Mouse (Mus musculus) spleen, postnatal 0 days (tissue): ENCODE measurements around the gene Trim63. TPM values are rescaled to one million over a fixed set of nuclear protein-coding genes. Genes with fewer than 3 reads are reported as not detected.

Experiments
- polyA plus RNA-seq: library from polyadenylated mRNA; unstranded; fragments of >200 nt; fragmentation: Nextera tagmentation; extraction: Ambion mirVana; gene quantifications from 2 replicates; pipeline ENCODE4 v1.2.1, GENCODE M21; 2015

The Trim63 gene
- polyA plus RNA-seq, result 0.41 and 0.76 TPM in 2 replicates

GRCm38 (mm10) chr4:134314876-134315275 lies at the start of gene Trim63:
Gene Trim63, plus strand, starts transcription at chr4:134315120.

GRCm38 (mm10) chr4:134287575-134288025 lies 27.3 kb upstream of the Trim63 start, which contains the start of gene Pdik1l:
Gene Pdik1l, minus strand, starts transcription at chr4:134287895.

GRCm38 (mm10) chr4:134343071-134344031 lies 28.4 kb downstream of the Trim63 start, which contains the start of gene Slc30a2:
Gene Slc30a2, plus strand, starts transcription at chr4:134343181.

Other genes with a start within 250 kb of the Trim63 start
- 274 and 378 TPM in 2 replicates for gene Cd52, start 220.0 kb upstream of the Trim63 start, polyA plus RNA-seq
- 3.3 and 4.5 TPM in 2 replicates for gene Ubxn11, start 212.6 kb upstream of the Trim63 start, polyA plus RNA-seq
- 386 and 481 TPM in 2 replicates for gene Sh3bgrl3, start 186.3 kb upstream of the Trim63 start, polyA plus RNA-seq
- 113 and 118 TPM in 2 replicates for gene Cep85, start 128.0 kb upstream of the Trim63 start, polyA plus RNA-seq
- gene Gm7534, start 112.1 kb upstream of the Trim63 start, polyA plus RNA-seq, result not detected in 2 replicates
- gene Catsper4, start 87.7 kb upstream of the Trim63 start, polyA plus RNA-seq, result not detected in 2 replicates
- gene Cnksr1, start 76.7 kb upstream of the Trim63 start, polyA plus RNA-seq, result 0.16 TPM in 2 replicates
- 0.17 and 0.51 TPM in 2 replicates for gene E130218I03Rik, start 71.5 kb upstream of the Trim63 start, polyA plus RNA-seq
- 12.5 and 13.6 TPM in 2 replicates for gene Zfp593, start 69.5 kb upstream of the Trim63 start, polyA plus RNA-seq
- not detected in 2 replicates for gene Gm30191, start 68.2 kb upstream of the Trim63 start, polyA plus RNA-seq
- gene Grrp1, start 61.0 kb upstream of the Trim63 start, polyA plus RNA-seq, result 8.5 and 9.0 TPM in 2 replicates
- 14.1 and 15.3 TPM in 2 replicates for gene Pdik1l, start 27.2 kb upstream of the Trim63 start, polyA plus RNA-seq
- gene Slc30a2, start 28.1 kb downstream of the Trim63 start, polyA plus RNA-seq, result 0.57 and 0.70 TPM in 2 replicates
- 0.38 and 0.48 TPM in 2 replicates for gene Extl1, start 68.7 kb downstream of the Trim63 start, polyA plus RNA-seq
- 4.3 and 6.0 TPM in 2 replicates for gene Pafah2, start 81.2 kb downstream of the Trim63 start, polyA plus RNA-seq
- 682 and 691 TPM in 2 replicates for gene Stmn1, start 153.2 kb downstream of the Trim63 start, polyA plus RNA-seq
- gene Paqr7, start 181.6 kb downstream of the Trim63 start, polyA plus RNA-seq, result 5.9 and 7.2 TPM in 2 replicates
- 19.1 and 23.5 TPM in 2 replicates for gene Aunip, start 195.9 kb downstream of the Trim63 start, polyA plus RNA-seq
- gene Mtfr1l, start 220.3 kb downstream of the Trim63 start, polyA plus RNA-seq, result 58.8 and 62.0 TPM in 2 replicates
- gene Selenon, start 237.0 kb downstream of the Trim63 start, polyA plus RNA-seq, result 4.6 and 5.9 TPM in 2 replicates